Mouse (Mus musculus) liver, embryonic 16.5 days (tissue): ENCODE results near the gene Kdm5b. TPM values are rescaled to one million over a fixed set of nuclear protein-coding genes. Genes with fewer than 3 reads are reported as not detected.
A peak's percentile ranks its signal among the peaks of the same experiment; 100 is the strongest.
"Not testable (repeated sequence)": the region's sequence is repeated elsewhere in the genome, so short reads cannot be mapped to it uniquely, and the experiment has no call there.

Experiments used
- ATAC-seq: fragments of 200-750 bp; cut with Nextera tagmentation; 2 replicates; pipeline ENCODE4 v1.8.0; 2017; ENCODE audit warnings: low read depth, mild to moderate bottlenecking, moderate number of reproducible peaks, moderate library complexity
- H3K27ac ChIP-seq: fragments of 300-500 bp; sonication (generic); 2 replicates; pipeline ENCODE4 v1.5.1; 2014; ENCODE audit warnings: mild to moderate bottlenecking, low read length
- H3K27me3 ChIP-seq: fragments of 300-500 bp; sonication (generic); 2 replicates; pipeline ENCODE4 v1.6.1; 2014; ENCODE audit warnings: low read depth, low read length, mixed read lengths; ENCODE audit not compliant: control insufficient read depth, insufficient read depth
- H3K36me3 ChIP-seq: fragments of 300-500 bp; sonication (generic); 2 replicates; pipeline ENCODE4 v1.6.1; 2014; ENCODE audit warnings: mild to moderate bottlenecking; ENCODE audit not compliant: control insufficient read depth, insufficient read depth
- H3K4me1 ChIP-seq: fragments of 300-500 bp; sonication (generic); 2 replicates; pipeline ENCODE4 v1.6.1; 2014; ENCODE audit warnings: low read depth, low read length, mixed read lengths; ENCODE audit not compliant: control insufficient read depth
- H3K4me2 ChIP-seq: fragments of 300-500 bp; sonication (generic); 2 replicates; pipeline ENCODE4 v1.6.1; 2014; ENCODE audit warnings: low read depth, low read length, mixed read lengths
- H3K4me3 ChIP-seq: fragments of 300-500 bp; sonication (generic); 2 replicates; pipeline ENCODE4 v1.5.1; 2014; ENCODE audit warnings: low read depth, mild to moderate bottlenecking, low read length
- H3K9ac ChIP-seq: fragments of 300-500 bp; sonication (generic); 2 replicates; pipeline ENCODE4 v1.6.1; 2014; ENCODE audit warnings: low read depth, low read length
- H3K9me3 ChIP-seq: fragments of 300-500 bp; sonication (generic); replicated peaks from 2 replicates; pipeline ENCODE4 v1.6.1; 2016; ENCODE audit warnings: low read length; ENCODE audit not compliant: control insufficient read depth
- WGBS: fragments of 180-500 bp; shearing (Covaris S2); extraction: QIAGEN DNeasy Blood & Tissue Kit; methylation state at CpG from one replicate; pipeline ENCODE4 v1.1.7; 2014; ENCODE audit not compliant: insufficient replicate concordance; 5-methylcytosine and 5-hydroxymethylcytosine counted together
- polyA plus RNA-seq: library from polyadenylated mRNA; unstranded; fragments of >200 nt; fragmentation: Nextera tagmentation; extraction: Ambion mirVana; gene quantifications from 2 replicates; pipeline ENCODE4 v1.2.1, GENCODE M21; 2015

The Kdm5b gene
- polyA plus RNA-seq, 1 experiment from 2014 or later, result 5.6 TPM

DNA sequence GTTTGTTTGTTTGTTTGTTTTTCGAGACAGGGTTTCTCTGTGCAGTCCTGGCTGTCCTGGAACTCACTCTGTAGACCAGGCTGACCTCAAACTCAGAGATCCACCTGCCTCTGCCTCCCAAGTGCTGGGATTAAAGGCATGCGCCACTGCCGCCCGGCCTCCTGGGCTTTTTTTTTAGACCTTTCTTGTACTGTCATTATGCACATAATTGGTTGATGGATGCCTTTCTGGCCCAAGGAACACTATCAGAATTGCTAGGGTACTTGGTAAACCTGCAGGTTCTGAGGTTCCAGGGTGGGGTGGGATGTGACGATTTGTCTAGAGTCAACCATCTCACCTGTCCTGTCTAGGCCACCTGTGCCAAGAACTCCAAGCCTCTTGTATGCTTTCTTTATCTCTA lies 40.8 kb upstream of the Kdm5b start:
- H3K4me3 ChIP-seq, H3K9ac ChIP-seq, H3K36me3 ChIP-seq, H3K27me3 ChIP-seq, ATAC-seq, H3K27ac ChIP-seq, H3K4me2 ChIP-seq, H3K9me3 ChIP-seq: not testable (repeated sequence)
- WGBS, result 82% methylated on average over 5 of the region's 5 CpGs
- peaks cover 19% of the 10 kb centered on the region for H3K4me1 ChIP-seq

DNA sequence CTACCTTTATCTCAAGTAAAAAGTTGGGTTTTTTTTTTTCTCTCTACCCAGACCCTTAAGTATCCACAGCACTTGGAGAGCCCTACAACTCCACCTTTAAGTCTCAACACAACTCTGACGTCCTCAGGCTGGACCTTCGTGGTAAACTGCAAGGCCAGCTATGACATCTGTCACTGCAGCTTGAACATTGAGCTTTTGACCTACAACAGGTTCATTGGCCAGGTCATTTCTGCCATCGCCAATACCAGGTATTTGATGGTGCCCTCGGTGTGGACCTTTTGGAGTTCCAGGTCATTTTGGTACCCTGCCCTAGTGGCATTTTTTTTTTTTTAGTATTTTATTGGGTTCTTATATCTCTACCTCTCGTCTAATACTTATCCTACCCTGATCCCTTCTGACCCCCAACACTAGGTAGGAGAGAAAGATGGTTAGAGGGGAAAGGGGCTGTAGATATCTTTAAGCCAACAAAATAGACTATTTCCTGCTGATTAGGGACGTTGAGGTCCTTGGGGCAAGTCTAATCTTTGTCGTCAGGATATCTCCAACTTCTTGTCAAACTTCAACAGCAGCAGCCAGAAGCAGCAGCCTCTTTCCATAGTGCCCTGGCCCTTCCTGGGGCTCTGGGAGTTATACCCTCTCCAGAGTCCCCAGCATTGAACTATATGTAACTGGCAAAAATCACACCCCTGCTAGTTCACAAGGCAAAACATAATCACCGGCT lies 39.8 kb upstream of the Kdm5b start:
- ATAC-seq, result peak; percentile 53
- Histone ChIP-seq H3K9me3 (no peaks in the 10 kb centered on the region), H3K4me1 (peaks cover 19% of the 10 kb centered on the region), H3K27ac (no peak overlapping the region), H3K36me3 (no peaks in the 10 kb centered on the region), H3K27me3 (no peaks in the 10 kb centered on the region), H3K9ac (no peak overlapping the region), H3K4me3 (no peak overlapping the region), H3K4me2 (no peak overlapping the region)
- 36% methylated on average over 8 of the region's 8 CpGs for WGBS

DNA sequence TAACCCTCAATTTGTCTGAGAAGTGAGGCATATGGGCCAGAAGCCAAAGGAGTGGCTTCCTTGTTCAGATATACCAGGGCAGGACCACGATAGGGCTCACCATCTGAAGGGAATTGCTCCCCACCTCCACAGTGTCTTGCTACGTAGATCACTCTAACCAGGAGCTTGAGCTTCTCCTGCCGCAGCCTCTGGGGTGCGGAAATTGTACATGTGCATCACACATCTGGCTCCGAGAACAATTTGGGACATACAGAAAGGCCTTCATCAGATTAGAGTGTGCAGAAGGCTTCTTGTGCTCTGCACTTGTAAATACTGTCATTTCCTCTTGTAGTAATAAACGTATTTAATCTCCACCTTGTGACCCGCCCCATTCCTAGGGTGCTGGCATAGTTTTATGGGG lies 38.8 kb upstream of the Kdm5b start:
- no peak for ATAC-seq
- no peak overlapping the region for H3K4me2 ChIP-seq
- no peaks in the 10 kb centered on the region for H3K27me3 ChIP-seq
- H3K9ac ChIP-seq, result no peak overlapping the region
- no peak overlapping the region for H3K4me3 ChIP-seq
- 40% methylated on average over 7 of the region's 7 CpGs for WGBS
- H3K36me3 ChIP-seq, result no peaks in the 10 kb centered on the region
- 0 out of 2 replicates have a peak overlapping the region, but pooled peaks have one; percentile 6 for H3K27ac ChIP-seq
- H3K4me1 ChIP-seq, result peaks cover 21% of the 10 kb centered on the region
- no peaks in the 10 kb centered on the region for H3K9me3 ChIP-seq

DNA sequence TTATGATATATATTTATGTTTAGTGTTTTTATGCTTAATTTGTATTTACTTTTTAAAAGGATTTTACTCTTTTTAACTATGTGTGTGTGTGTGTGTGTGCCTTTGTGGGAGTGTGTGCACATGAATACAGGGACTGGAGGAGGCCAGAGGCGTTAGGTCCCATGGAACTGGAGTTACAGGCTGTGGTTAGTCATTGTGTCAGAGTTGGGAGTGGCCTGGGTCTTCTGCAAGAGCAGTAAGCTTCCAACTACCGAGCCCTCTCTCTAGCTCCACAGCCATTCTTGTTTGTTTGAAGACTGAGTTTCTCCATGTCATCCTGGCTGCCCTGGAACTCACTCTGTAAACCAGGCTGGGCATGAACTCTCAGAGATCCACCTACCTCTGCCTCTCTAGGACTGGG lies 37.6 kb upstream of the Kdm5b start:
- H3K9me3 ChIP-seq, result no peaks in the 10 kb centered on the region
- no peak overlapping the region for H3K27ac ChIP-seq
- no peak overlapping the region for H3K4me2 ChIP-seq
- H3K36me3 ChIP-seq, result no peaks in the 10 kb centered on the region
- no peak for ATAC-seq
- H3K4me3 ChIP-seq, result no peak overlapping the region
- 29% methylated on average over 2 of the region's 2 CpGs for WGBS
- no peak overlapping the region for H3K9ac ChIP-seq
- H3K4me1 ChIP-seq, result peaks cover 31% of the 10 kb centered on the region
- no peaks in the 10 kb centered on the region for H3K27me3 ChIP-seq

DNA sequence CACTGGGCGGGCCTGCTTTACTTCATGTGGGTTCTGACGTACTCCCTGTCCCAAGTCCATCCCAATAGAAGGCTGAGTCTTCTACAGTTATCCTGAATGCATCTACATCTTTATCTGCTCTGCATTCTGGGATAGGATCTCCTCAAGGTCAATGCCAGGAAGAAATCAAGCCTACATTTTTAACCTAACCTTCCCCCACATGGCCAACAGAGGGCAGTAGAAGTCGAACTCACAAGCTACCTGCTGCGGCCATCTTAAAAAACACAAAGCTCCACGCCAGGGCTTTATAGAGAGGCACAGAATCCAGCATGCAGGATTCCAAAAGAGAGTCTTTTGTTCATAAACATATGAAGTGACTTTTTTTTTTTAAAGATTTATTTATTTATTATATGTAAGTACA lies 35.5 kb upstream of the Kdm5b start:
- Histone ChIP-seq H3K4me2 (no peak overlapping the region), H3K4me1 (peaks cover 35% of the 10 kb centered on the region)
- ATAC-seq, result no peak

DNA sequence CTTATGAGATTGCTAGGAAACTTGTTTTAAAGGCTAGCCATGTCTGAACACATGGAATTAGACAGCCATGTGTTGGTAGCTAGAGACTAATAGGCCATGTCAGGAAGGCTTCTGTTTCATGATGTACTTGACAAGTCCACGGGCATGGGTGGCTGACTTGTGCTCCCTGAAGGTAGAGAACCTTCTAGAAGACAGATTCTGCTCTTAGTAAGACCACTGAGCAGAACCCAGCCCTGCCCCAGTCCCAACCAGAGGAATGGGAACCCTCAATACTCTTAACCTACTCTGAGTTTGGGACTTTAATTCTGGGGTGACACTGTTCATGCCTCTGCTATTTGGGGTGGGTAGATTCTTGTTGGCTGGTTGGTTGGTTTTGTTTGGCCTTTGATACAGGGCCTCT lies 35.0 kb upstream of the Kdm5b start:
- H3K4me2 ChIP-seq, result no peak overlapping the region
- H3K9ac ChIP-seq, result no peak overlapping the region
- H3K27me3 ChIP-seq, result no peaks in the 10 kb centered on the region
- no peak for ATAC-seq
- H3K36me3 ChIP-seq, result no peaks in the 10 kb centered on the region
- H3K4me1 ChIP-seq, result peaks cover 33% of the 10 kb centered on the region
- no peaks in the 10 kb centered on the region for H3K9me3 ChIP-seq
- H3K27ac ChIP-seq, result no peak overlapping the region
- no peak overlapping the region for H3K4me3 ChIP-seq
- WGBS, result 74% methylated on average over 1 of the region's 1 CpGs

More for the DNA sequence above, 35.5 kb upstream of the Kdm5b start:
- 60% methylated on average over 5 of the region's 5 CpGs for WGBS
- Histone ChIP-seq H3K9ac (no peak overlapping the region), H3K4me3 (no peak overlapping the region), H3K9me3 (no peaks in the 10 kb centered on the region), H3K27ac (no peak overlapping the region), H3K36me3 (no peaks in the 10 kb centered on the region), H3K27me3 (no peaks in the 10 kb centered on the region)

DNA sequence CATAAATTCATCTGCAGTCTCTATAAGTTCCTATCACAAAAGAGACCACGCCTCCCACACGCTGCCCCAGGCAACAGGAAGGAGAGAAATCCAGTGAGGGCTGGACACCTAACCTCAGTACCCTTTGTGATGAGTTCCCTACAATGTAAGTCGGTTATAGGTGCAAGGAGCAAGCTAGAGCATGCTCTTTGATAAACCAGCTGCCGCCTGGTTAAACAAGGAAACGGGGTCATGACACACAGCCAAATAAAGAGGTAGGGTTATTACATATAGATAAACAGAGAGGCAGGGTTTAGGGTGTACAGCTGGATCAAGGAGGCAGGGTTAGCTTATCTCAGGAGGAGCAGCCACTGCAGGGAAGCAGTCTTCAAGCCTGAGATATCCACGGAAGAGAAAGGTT lies 33.2 kb upstream of the Kdm5b start:
- Histone ChIP-seq H3K27ac (peak overlapping the region; percentile 92), H3K9me3 (no peaks in the 10 kb centered on the region), H3K4me1 (peaks cover 19% of the 10 kb centered on the region), H3K9ac (peak overlapping the region; percentile 65), H3K4me3 (peak overlapping the region; percentile 37), H3K4me2 (peak overlapping the region; percentile 69), H3K27me3 (no peaks in the 10 kb centered on the region), H3K36me3 (no peaks in the 10 kb centered on the region)
- WGBS, result 18% methylated on average over 6 of the region's 6 CpGs
- ATAC-seq, result peak; percentile 99

DNA sequence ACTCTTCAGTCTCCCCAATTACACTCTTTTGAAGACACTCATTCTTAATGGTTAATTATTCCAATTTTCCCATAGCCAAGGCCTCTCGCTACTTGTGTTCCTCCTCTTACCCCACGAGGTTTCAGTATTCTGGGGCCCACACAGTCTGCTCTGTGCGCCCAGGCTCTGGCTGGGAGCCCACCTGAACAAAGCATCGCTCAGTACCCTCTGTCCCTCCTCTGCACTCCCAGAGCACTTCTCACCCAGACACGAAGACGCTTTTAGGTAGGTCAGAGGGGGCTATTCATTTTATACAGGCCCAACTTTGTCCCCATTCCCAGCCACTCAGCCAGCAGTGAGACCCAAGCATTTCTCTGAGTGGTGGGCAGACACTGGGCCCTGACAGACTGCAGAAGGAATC lies 29.4 kb upstream of the Kdm5b start:
- Histone ChIP-seq H3K9ac (no peak overlapping the region), H3K27me3 (no peaks in the 10 kb centered on the region), H3K27ac (no peak overlapping the region), H3K4me3 (no peak overlapping the region), H3K36me3 (no peaks in the 10 kb centered on the region), H3K4me2 (no peak overlapping the region), H3K9me3 (no peaks in the 10 kb centered on the region), H3K4me1 (peaks cover 20% of the 10 kb centered on the region)
- no peak for ATAC-seq
- WGBS, result 74% methylated on average over 6 of the region's 6 CpGs

DNA sequence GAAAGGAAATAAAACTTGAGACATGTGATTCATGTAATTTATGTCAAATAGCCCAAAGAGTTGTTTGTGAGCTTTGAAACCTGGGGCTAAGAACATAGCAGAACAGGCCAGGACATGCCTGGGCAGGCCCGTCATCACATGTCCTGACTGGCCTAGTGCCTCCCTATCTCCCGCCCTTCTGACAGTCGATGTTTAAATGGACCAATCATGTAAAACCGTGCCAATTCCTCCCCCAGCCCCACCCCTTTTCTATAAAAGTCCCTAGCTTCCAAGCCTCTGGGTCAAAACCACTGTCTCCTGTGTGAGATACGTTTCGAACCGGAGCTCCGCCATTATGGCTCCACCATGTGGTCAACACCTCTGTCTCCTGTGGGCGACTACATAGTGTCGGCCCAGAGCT lies 26.3 kb upstream of the Kdm5b start:
- H3K4me1 ChIP-seq, H3K27ac ChIP-seq, H3K4me2 ChIP-seq, ATAC-seq, H3K9me3 ChIP-seq, H3K9ac ChIP-seq, H3K27me3 ChIP-seq, H3K4me3 ChIP-seq, H3K36me3 ChIP-seq: not testable (repeated sequence)
- WGBS, result 87% methylated on average over 10 of the region's 10 CpGs
